In genomic region chr7:44496771-44497109, GRCm38 (mm10) we compare ENCODE assay signal across 7 mouse cellular contexts. TPM values are rescaled to one million over a fixed set of nuclear protein-coding genes. Genes with fewer than 3 reads are reported as not detected.
DNase-seq lines count a peak whose midpoint lies in the region; ATAC-seq and TF ChIP-seq lines count a peak whose summit lies in the region.

No protein-coding gene starts in this region.

- peak overlapping the region; percentile 87 for H3K9ac ChIP-seq in limb, embryonic 14.5 days (ENCODE audit: low read depth, low read length, severe bottlenecking)
- H3K9ac ChIP-seq in stomach, embryonic 15.5 days, result peak overlapping the region; percentile 45

- H3K4me2 ChIP-seq in limb, embryonic 14.5 days (replicated peaks; ENCODE audit: low read depth, low read length, severe bottlenecking), result peak overlapping the region; percentile 87
- H3K4me2 ChIP-seq in stomach, embryonic 15.5 days, result peak overlapping the region; percentile 95

- peak overlapping the region; percentile 98 for H3K27ac ChIP-seq in forebrain, embryonic 10.5 days
- H3K27ac ChIP-seq in limb, embryonic 14.5 days (replicated peaks; ENCODE audit: low read depth, low read length), result peak overlapping the region; percentile 93
- H3K27ac ChIP-seq in stomach, embryonic 15.5 days, result peak overlapping the region; percentile 77

- no peak for ATAC-seq in limb, embryonic 14.5 days (ENCODE audit: low FRiP score, low read depth)
- ATAC-seq in stomach, embryonic 15.5 days (ENCODE audit: insufficient read depth, low FRiP score, low read depth), result no peak

- H3K4me1 ChIP-seq in forebrain, embryonic 10.5 days, result peaks cover 26% of the 10 kb centered on the region
- peaks cover 13% of the 10 kb centered on the region; the same call in 1 of the 2 replicates for H3K4me1 ChIP-seq in limb, embryonic 14.5 days (ENCODE audit: control insufficient read depth, insufficient read depth, low read length)
- H3K4me1 ChIP-seq in stomach, embryonic 15.5 days, result peaks cover 13% of the 10 kb centered on the region

- H3K4me3 ChIP-seq in forebrain, embryonic 10.5 days, result peak overlapping the region; percentile 76
- H3K4me3 ChIP-seq in limb, embryonic 14.5 days (replicated peaks; ENCODE audit: low read length), result peak overlapping the region; percentile 73
- peak overlapping the region; percentile 77 for H3K4me3 ChIP-seq in stomach, embryonic 15.5 days (replicated peaks)

- peaks cover 35% of the 10 kb centered on the region for H3K36me3 ChIP-seq in forebrain, embryonic 10.5 days (replicated peaks)
- peaks cover 23% of the 10 kb centered on the region for H3K36me3 ChIP-seq in limb, embryonic 14.5 days (ENCODE audit: control insufficient read depth, insufficient read depth, low read length)
- H3K36me3 ChIP-seq in stomach, embryonic 15.5 days, result peaks cover 7% of the 10 kb centered on the region; the same call in 1 of the 2 replicates

- peak; percentile 17 for DNase-seq in ovary, postnatal 10 days (ENCODE audit: low spot score)
- no peak for DNase-seq in ovary, postnatal 36 days (ENCODE audit: low spot score)
- no peak for DNase-seq in forebrain, embryonic 10.5 days (ENCODE audit: extremely low spot score, low spot score)
- DNase-seq in limb, embryonic 14.5 days (ENCODE audit: low spot score), result no peak
- no peak for DNase-seq in adrenal gland, adult 2 months
- no peak for DNase-seq in layer of hippocampus, postnatal 36 days

- H3K27me3 ChIP-seq in forebrain, embryonic 10.5 days (ENCODE audit: poor library complexity, severe bottlenecking), result peaks cover 19% of the 10 kb centered on the region; the same call in 1 of the 2 replicates
- no peaks in the 10 kb centered on the region for H3K27me3 ChIP-seq in limb, embryonic 14.5 days (ENCODE audit: control insufficient read depth, insufficient read depth, low read length)
- no peaks in the 10 kb centered on the region for H3K27me3 ChIP-seq in stomach, embryonic 15.5 days (replicated peaks)

- H3K9me3 ChIP-seq in forebrain, embryonic 10.5 days, result no peaks in the 10 kb centered on the region
- H3K9me3 ChIP-seq in limb, embryonic 14.5 days (ENCODE audit: control insufficient read depth, low read length), result no peaks in the 10 kb centered on the region
- no peaks in the 10 kb centered on the region for H3K9me3 ChIP-seq in stomach, embryonic 15.5 days

- TF ChIP-seq POLR2A in limb, embryonic 14.5 days (IDR thresholded peaks at IDR 0.05; ENCODE audit: borderline replicate concordance, extremely low read depth, insufficient read depth, insufficient read length), result 0 out of 2 replicates have a peak, but pooled peaks have one; percentile 65

- WGBS in forebrain, embryonic 10.5 days, result under 1% methylated on average over 26 of the region's 26 CpGs
- WGBS in limb, embryonic 14.5 days, result under 1% methylated on average over 19 of the region's 26 CpGs
- 1% methylated on average over 26 of the region's 26 CpGs for WGBS in stomach, embryonic 15.5 days

RNA-seq across cellular contexts. Expression of gene Fam71e1, which starts 0.4 kb away (rescaled TPM):
- 15.1 and 15.8 TPM in 2 replicates for polyA plus RNA-seq in forebrain, embryonic 10.5 days (2016; fragmentation: Nextera tagmentation; extraction: Ambion mirVana)
- polyA plus RNA-seq in limb, embryonic 14.5 days (2012; rRNA removed), result 19.8 and 21.5 TPM in 2 replicates
- polyA plus RNA-seq in limb, embryonic 14.5 days (2014; fragmentation: Nextera tagmentation; extraction: Ambion mirVana), result 12.2 and 13.6 TPM in 2 replicates
- 9.1 and 12.3 TPM in 2 replicates for polyA plus RNA-seq in stomach, embryonic 15.5 days (2015; fragmentation: Nextera tagmentation; extraction: Ambion mirVana)
- total RNA-seq in adrenal gland, adult 2 months (2021), result 1 to 10 TPM; 8.3 to 9.1 TPM
- 28.6 and 30.9 TPM in 2 replicates for polyA plus RNA-seq in adrenal gland, adult 2 months (2012; rRNA removed)
- 10 to 100 TPM; 14.3 to 15.7 TPM for total RNA-seq in layer of hippocampus, postnatal 36 days (2021)

RNA-seq across cellular contexts. Expression of gene Emc10, which starts 0.4 kb away (rescaled TPM):
- polyA plus RNA-seq in forebrain, embryonic 10.5 days (2016; fragmentation: Nextera tagmentation; extraction: Ambion mirVana), result 95.8 and 96.9 TPM in 2 replicates
- polyA plus RNA-seq in limb, embryonic 14.5 days (2012; rRNA removed), result 182 and 265 TPM in 2 replicates
- 149 and 151 TPM in 2 replicates for polyA plus RNA-seq in limb, embryonic 14.5 days (2014; fragmentation: Nextera tagmentation; extraction: Ambion mirVana)
- polyA plus RNA-seq in stomach, embryonic 15.5 days (2015; fragmentation: Nextera tagmentation; extraction: Ambion mirVana), result 98.8 and 106 TPM in 2 replicates
- total RNA-seq in adrenal gland, adult 2 months (2021), result 100 to 1,000 TPM in 1 of 2 experiments, 10 to 100 TPM in 1; 77.9 to 101 TPM
- 516 and 555 TPM in 2 replicates for polyA plus RNA-seq in adrenal gland, adult 2 months (2012; rRNA removed)
- total RNA-seq in layer of hippocampus, postnatal 36 days (2021), result 100 to 1,000 TPM; 205 to 215 TPM

RNA-seq across cellular contexts. Expression of gene Mybpc2, which starts 27.7 kb away (rescaled TPM):
- polyA plus RNA-seq in forebrain, embryonic 10.5 days (2016; fragmentation: Nextera tagmentation; extraction: Ambion mirVana), result 0.06 and 0.12 TPM in 2 replicates
- 0.03 TPM in 2 replicates for polyA plus RNA-seq in limb, embryonic 14.5 days (2012; rRNA removed)
- polyA plus RNA-seq in limb, embryonic 14.5 days (2014; fragmentation: Nextera tagmentation; extraction: Ambion mirVana), result 0.06 and 0.15 TPM in 2 replicates
- polyA plus RNA-seq in stomach, embryonic 15.5 days (2015; fragmentation: Nextera tagmentation; extraction: Ambion mirVana), result 0.27 and 0.32 TPM in 2 replicates
- total RNA-seq in adrenal gland, adult 2 months (2021), result under 1 TPM in 1 of 2 experiments, not detected in 1; 0.24 TPM
- not detected in 2 replicates for polyA plus RNA-seq in adrenal gland, adult 2 months (2012; rRNA removed)
- total RNA-seq in layer of hippocampus, postnatal 36 days (2021), result under 1 TPM in 1 of 2 experiments, not detected in 1; 0.12 TPM

RNA-seq across cellular contexts. Expression of gene Josd2, which starts 29.0 kb away (rescaled TPM):
- 74.9 and 78.5 TPM in 2 replicates for polyA plus RNA-seq in forebrain, embryonic 10.5 days (2016; fragmentation: Nextera tagmentation; extraction: Ambion mirVana)
- 167 and 215 TPM in 2 replicates for polyA plus RNA-seq in limb, embryonic 14.5 days (2012; rRNA removed)
- polyA plus RNA-seq in limb, embryonic 14.5 days (2014; fragmentation: Nextera tagmentation; extraction: Ambion mirVana), result 78.9 and 81.5 TPM in 2 replicates
- polyA plus RNA-seq in stomach, embryonic 15.5 days (2015; fragmentation: Nextera tagmentation; extraction: Ambion mirVana), result 91.3 and 105 TPM in 2 replicates
- 10 to 100 TPM; 51.2 to 61.7 TPM for total RNA-seq in adrenal gland, adult 2 months (2021)
- polyA plus RNA-seq in adrenal gland, adult 2 months (2012; rRNA removed), result 171 and 179 TPM in 2 replicates
- 100 to 1,000 TPM in 1 of 2 experiments, 10 to 100 TPM in 1; 94.5 to 102 TPM for total RNA-seq in layer of hippocampus, postnatal 36 days (2021)

RNA-seq across cellular contexts. Expression of gene Aspdh, which starts 31.5 kb away (rescaled TPM):
- polyA plus RNA-seq in forebrain, embryonic 10.5 days (2016; fragmentation: Nextera tagmentation; extraction: Ambion mirVana), result 1.3 and 1.5 TPM in 2 replicates
- 1.8 and 3.1 TPM in 2 replicates for polyA plus RNA-seq in limb, embryonic 14.5 days (2012; rRNA removed)
- 0.37 and 0.58 TPM in 2 replicates for polyA plus RNA-seq in limb, embryonic 14.5 days (2014; fragmentation: Nextera tagmentation; extraction: Ambion mirVana)
- 0.94 and 1.7 TPM in 2 replicates for polyA plus RNA-seq in stomach, embryonic 15.5 days (2015; fragmentation: Nextera tagmentation; extraction: Ambion mirVana)
- under 1 TPM in 1 of 2 experiments, not detected in 1; 0.75 TPM for total RNA-seq in adrenal gland, adult 2 months (2021)
- polyA plus RNA-seq in adrenal gland, adult 2 months (2012; rRNA removed), result 0.91 and 2.4 TPM in 2 replicates
- 10 to 100 TPM; 13.3 to 21.6 TPM for total RNA-seq in layer of hippocampus, postnatal 36 days (2021)
